Mouse (Mus musculus): ENCODE measurements around the gene Limch1.
A peak's percentile ranks its signal among the peaks of the same experiment; 100 is the strongest.

The Limch1 gene

GRCm38 (mm10) chr5:66886410-66887120 lies 140.9 kb downstream of the Limch1 start:
- DNase-seq = no peak

GRCm38 (mm10) chr5:66888061-66888460 lies 142.4 kb downstream of the Limch1 start:
- no peak for DNase-seq

DNA sequence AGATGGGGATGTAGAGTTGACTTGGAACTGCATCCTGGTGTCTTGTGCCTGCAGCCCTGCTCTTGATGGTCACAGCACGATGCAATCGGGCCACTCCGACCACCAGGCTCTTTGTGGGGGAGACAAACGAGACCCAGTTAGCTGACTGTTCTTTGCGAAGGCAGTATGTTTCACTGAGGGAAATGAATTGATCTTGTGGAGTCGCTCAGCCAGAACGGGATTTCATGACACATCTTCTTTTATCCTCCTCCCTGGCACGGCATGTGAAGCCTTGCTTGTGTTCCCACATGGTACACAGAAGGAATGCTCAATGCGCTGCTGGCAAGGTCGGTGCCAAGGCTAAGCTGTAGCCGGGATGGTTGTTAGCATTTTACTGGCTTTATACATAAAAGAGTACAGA lies 143.7 kb downstream of the Limch1 start:
- no peak for DNase-seq

- DNase-seq = no peak
Observed at GRCm38 (mm10) chr5:66895440-66896120, 150.0 kb downstream of the Limch1 start.

- no peak for DNase-seq
Observed at GRCm38 (mm10) chr5:66897584-66897983, 152.0 kb downstream of the Limch1 start.

DNA sequence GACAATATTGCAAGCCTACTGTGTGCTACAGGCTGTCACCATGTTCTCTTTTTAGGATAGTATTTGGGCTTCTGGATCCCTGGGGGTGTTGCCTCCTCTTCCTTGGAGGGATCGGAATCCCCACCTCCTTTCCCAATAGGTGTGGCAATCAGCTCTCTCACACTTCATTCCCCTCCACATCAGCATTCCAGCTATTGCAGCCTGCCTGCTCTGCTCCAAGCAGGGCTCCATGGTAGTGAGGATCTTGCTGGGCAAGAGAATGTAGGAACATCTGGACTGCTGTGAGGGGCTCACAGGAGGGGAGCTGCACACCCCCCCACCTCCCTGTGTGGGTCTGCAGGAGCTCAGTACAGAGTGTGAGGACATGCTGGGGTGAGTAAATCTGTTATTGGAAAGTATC lies 152.6 kb downstream of the Limch1 start:
- DNase-seq = no peak

GRCm38 (mm10) chr5:66898811-66899430 lies 153.3 kb downstream of the Limch1 start:
- no peak for DNase-seq

GRCm38 (mm10) chr5:66901116-66901515 lies 155.5 kb downstream of the Limch1 start:
- no peak for DNase-seq

DNA sequence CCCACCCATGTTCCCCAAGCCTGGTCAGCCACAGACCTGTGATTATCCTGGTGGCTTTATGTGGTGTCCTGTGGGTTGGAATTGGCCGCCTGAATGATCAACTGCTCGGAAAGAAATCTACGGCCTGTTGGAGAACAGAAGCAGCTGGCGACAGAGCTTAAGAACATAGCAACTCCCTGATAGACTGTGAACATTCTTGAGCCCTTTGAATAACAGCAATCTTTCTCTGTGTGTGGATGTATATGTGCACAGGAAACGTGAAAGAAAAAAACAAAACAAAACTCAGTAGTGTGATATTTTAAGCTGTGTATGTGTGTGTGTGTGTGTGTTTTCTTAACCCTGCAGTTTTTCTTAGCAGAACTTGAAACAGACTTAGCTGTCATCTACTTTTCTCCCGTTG lies 159.2 kb downstream of the Limch1 start:
- DNase-seq = no peak

DNA sequence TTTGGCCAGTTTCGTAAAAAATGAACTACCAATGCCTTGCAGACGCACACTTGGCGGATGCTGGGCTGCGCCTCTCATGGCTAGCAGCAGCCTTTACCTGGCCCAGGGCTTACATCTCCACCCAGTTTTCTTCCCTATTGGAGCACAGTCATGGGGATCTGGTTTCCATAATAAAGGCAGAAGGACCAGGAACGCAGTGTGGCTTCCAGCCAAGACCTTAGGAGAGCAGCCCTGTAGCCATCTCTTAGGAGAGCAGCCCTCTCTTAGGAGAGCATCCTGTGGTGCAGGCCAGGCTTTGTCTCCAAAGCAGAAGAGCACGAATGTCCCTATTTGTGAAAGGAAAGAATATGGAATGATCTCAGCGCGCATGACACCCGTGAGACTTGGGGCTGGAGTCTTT lies 163.3 kb downstream of the Limch1 start:
- no peak for DNase-seq

GRCm38 (mm10) chr5:66909962-66910361 lies 164.3 kb downstream of the Limch1 start:
- no peak for DNase-seq

- DNase-seq = no peak
Observed at GRCm38 (mm10) chr5:66910610-66911009, 165.0 kb downstream of the Limch1 start.

DNA sequence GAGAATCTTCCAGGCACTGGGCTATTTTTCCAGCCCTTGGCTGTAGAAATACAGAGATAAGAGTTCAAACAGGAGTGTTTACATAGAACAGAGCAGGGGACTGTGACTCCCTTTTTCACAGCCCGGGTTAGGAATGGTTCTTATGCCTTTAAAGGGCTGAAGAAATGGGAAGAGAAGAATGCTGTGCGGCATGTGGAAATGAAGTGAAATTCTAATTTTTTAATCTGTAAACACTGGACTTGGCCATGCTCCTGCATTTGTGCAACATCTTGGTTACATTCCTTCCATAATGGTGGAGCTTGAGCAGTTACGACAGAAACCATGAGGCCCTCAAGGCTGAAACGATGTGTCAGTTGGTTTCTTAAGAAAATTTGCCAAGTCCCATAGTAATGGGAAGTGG lies 165.4 kb downstream of the Limch1 start:
- DNase-seq = no peak

GRCm38 (mm10) chr5:66913791-66914190 lies 168.2 kb downstream of the Limch1 start:
- DNase-seq = no peak

GRCm38 (mm10) chr5:66917353-66918315 lies 172.0 kb downstream of the Limch1 start:
- DNase-seq = no peak

DNA sequence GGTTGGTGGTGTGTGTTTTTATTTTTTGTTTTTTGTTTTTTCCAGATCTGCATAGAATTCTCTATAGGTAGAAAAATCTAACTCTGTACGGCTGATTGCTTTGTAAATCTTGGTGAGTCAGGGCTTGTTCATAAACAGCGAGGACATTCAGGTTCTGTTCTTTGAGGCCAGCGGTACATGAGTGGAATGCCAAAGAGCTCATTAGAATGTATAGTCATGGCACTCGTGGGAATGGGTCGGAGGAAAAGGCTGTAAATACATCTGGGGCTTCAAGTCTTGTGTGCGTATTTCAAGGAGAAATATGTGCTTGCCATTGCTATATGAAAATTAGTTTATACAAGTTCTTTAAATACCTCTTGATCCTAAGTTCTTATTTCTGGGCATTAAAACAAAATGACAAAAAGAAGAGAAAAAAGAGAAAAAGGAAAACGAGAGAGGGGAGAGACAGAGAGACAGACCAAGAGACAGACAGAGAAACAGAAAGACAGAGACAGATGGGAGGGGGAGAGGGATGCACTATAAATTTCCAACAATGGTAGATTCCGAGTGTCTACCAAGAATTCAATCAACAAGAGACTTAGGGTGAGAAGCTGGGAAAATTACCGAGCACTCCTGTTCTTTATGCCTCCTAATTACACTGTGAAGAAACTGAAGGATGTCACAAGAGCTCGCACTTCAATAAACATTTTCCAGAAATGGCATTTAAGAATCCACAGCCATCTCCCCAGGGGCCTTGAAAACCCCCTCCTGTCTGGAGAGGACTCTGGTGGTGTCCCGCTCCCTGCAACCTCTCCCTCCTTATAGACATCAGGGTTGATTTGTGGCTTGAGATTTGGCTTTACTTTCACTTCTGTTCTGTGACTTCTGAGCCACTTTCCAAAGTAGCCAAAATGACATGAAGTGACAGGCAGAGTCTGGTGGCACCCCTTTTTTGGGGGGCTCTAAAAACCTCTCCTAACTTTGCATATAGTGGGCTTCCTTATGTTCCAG lies 173.0 kb downstream of the Limch1 start:
- no peak for DNase-seq

GRCm38 (mm10) chr5:66922582-66922981 lies 177.0 kb downstream of the Limch1 start:
- no peak for DNase-seq

DNA sequence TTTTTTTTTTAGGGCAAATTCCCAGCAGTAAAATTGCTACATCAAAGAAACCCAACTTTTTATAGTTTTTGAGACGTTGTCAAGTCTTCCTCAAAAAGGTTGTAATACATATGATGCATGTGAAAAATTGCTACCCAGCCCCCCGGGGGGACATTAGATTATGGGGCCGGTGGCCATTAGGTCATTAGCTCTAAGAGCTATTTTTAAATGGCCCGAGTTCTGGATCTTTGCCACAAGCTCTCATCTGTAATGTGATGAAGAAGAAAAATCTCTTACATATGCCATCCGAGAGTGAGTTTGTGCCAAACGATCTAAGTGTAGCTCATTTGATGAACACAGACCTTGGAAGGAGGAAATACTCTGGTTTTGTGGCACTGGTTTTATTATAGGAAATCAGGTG lies 183.7 kb downstream of the Limch1 start:
- peak; percentile 51 for DNase-seq

GRCm38 (mm10) chr5:66933134-66933804 lies 187.6 kb downstream of the Limch1 start:
- no peak for DNase-seq

- no peak for DNase-seq
Observed at GRCm38 (mm10) chr5:66934585-66934984, 189.0 kb downstream of the Limch1 start.

DNA sequence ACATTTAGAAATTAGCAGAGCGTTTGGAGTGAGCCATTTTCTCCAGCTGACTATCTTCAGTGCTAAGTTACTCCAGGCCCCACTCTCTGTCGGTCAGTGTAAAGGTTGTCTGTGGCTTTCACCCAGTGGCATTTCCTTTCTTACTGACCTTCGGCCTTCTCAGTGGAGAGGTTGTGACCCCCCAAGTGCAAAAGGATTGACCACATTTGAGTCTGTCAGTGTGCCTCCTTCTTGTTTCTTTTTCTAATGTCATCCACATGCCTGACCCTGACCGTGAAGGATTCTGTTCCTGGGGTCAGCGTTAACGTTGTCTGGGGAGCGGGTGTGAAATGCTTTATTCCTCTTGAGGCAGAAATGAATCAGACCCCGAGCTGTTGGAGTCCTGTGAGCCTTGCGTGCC lies 191.7 kb downstream of the Limch1 start:
- DNase-seq = no peak

Data from kidney, postnatal 10 days (tissue).